Mouse (Mus musculus): ENCODE results near the gene Mtg1.

The Mtg1 gene

GRCm38 (mm10) chr7:140137135-140138020, at the start of gene Mtg1:
Gene Mtg1 (plus strand): TSS chr7:140137564.
- peak; percentile 96 for DNase-seq

- DNase-seq: no peak
Observed at GRCm38 (mm10) chr7:140090601-140091000, 46.8 kb upstream of the Mtg1 start.

DNA sequence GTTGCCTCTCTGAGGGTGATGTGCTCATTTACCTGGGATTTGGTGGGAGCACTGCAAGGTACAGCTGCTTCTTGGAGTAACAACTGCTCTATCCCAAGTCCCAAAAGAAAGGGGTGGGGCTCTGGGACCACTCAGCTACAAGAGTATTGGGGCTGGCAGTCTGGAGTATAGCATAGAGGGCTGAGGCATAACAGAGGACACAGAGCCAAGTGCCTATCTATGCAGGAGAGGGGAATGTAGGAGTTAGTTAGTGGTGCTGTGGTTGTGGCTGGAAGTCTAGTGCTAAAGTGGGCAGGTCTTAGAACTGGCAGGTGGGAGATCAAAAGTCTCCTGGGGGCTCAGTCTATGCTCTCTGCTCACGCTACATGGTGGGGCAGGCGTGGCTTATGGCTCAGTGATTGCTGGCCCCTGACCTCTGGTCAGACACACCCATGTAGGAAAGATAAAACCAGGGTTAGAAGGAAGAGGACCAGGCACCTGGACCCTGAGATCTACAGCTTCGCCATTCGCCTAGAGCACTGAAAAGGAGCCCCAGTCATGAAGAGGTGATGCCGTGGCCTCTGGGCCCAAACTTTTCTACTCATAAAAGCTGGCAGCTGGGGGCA, 44.3 kb upstream of the Mtg1 start, which contains the start of gene Prap1:
Gene Prap1 (plus strand): TSS at position 472 of the 605 bp plus-strand sequence.
- DNase-seq: no peak

DNA sequence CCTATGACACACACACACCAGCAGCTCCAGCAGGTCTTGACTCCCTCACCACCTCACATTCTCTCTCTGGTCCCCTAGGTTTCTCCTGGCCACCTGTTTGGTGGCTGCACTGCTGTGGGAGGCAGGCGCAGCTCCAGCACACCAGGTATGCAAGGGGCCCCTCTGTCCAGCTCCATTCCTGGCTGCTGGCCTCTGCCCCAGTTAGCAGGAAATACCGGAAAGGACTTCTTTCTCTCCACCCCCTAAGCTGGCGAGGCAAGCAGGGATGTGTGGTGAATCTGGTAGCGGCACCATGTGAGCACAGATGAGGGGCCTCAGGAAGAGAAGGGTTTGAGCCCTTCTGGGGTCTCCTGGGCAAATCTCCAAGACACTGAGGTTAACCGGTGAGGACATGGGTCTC, 42.4 kb upstream of the Mtg1 start:
- DNase-seq: no peak

- DNase-seq: no peak
Observed at GRCm38 (mm10) chr7:140095556-140095955, 41.8 kb upstream of the Mtg1 start.

GRCm38 (mm10) chr7:140096055-140096454, 41.3 kb upstream of the Mtg1 start:
- DNase-seq: no peak

- DNase-seq: no peak
Observed at GRCm38 (mm10) chr7:140098466-140098865, 38.9 kb upstream of the Mtg1 start.

DNA sequence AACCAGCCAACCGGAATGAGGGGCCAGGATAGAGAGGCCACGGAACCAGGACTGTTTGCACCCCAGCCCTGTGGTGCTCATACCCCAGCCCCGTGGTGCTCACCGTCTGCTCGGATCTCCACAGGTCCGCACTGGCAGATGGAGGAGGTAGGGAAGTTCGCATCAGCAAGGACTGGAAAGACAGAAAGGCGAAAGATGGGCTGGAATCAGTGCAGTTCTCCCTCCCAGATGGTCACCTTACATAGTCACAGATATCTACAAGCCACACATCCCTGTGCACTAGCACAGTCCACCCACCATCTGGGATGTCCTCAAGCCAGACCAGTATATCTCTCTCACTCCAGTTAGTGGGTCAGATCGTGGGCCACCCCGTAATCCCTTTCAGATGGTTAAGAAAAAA, 35.9 kb upstream of the Mtg1 start:
- DNase-seq: peak; percentile 52

DNA sequence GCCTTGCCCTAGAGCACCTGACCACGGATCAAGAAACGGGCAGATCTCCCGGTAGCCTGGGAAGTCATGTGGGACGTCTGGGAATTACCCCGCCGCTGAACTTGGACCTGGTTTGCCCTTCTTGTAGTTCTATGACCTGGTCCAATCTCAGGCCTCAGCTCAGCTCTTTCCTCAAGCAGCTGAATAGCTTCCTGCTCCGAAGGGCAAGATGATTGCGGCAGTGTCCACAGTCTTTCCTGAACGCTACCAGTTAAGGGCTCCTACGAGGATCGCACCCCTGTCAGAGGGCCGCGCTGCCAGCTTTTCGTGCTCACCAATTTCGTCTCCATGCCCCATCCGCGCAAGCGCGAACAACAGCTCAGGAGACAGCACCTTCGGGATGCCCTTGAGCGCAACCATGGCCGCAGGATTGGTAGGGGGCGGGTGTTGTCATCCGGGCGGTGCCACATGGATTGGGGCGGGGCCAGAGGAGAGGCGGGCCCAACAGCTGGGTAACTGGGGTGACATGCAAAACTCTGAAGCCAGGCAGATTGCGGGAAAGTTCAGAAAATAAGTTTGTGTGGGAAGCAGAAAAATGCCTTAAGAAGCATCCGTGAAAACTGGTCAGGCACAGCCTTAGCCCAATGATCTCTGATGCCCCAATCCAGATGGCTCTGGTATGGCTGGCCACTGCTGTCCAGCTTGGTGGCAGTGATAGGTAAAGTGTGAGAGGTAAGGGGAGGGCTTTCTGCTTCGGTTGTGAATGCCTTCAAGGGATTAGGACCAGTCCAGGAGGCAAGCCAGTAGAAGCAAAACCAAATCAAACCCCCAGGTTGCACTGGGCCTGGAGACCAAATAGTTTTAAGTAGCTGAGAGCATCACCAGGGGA, 35.1 kb upstream of the Mtg1 start, which contains the start of gene Fuom:
Gene Fuom (minus strand): TSS at position 449 of the 868 bp plus-strand sequence.
- DNase-seq: peak; percentile 91

- no peak for DNase-seq
Observed at GRCm38 (mm10) chr7:140104009-140104408, 33.4 kb upstream of the Mtg1 start.

- DNase-seq: no peak
Observed at GRCm38 (mm10) chr7:140111943-140112342, 25.4 kb upstream of the Mtg1 start.

- no peak for DNase-seq
Observed at GRCm38 (mm10) chr7:140115583-140116328, 21.6 kb upstream of the Mtg1 start, which contains the start of gene Paox. Gene Paox (plus strand): TSS chr7:140115799.

GRCm38 (mm10) chr7:140116329-140117054, 20.9 kb upstream of the Mtg1 start, which contains the start of gene Echs1:
Gene Echs1 (minus strand): TSS chr7:140116476.
- DNase-seq: peak; percentile 91

- no peak for DNase-seq
Observed at GRCm38 (mm10) chr7:140120484-140120883, 16.9 kb upstream of the Mtg1 start.

DNA sequence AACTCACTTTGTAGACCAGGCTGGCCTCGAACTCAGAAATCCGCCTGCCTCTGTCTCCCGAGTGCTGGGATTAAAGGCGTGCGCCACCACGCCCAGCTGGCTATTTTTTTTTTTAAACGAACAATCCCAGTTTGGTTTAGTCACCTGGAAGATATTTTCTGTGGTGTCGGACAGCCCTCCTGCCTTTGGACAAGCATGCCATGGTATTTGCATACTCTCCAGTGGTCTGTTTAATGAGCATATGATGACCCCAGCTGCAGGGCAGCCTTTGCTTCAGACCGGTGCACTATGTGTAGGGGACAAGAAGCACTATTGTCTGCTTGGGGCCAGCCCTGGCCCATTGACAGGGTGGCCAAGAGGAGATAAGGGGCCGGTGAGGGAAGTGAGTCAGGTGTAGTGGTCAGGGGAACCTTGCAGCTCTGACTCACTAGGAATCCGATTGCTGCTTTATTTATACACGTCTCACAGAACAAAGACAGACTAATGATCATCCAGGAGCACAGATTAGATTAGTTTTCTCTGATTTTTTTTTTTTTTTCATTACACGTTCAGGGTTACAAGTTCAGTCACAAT, 15.9 kb upstream of the Mtg1 start:
- DNase-seq: no peak

- DNase-seq: no peak
Observed at GRCm38 (mm10) chr7:140122765-140123164, 14.6 kb upstream of the Mtg1 start.

GRCm38 (mm10) chr7:140124382-140124781, 13.0 kb upstream of the Mtg1 start:
- DNase-seq: no peak

- DNase-seq: peak; percentile 95
Observed at GRCm38 (mm10) chr7:140125278-140126021, 11.9 kb upstream of the Mtg1 start.

DNA sequence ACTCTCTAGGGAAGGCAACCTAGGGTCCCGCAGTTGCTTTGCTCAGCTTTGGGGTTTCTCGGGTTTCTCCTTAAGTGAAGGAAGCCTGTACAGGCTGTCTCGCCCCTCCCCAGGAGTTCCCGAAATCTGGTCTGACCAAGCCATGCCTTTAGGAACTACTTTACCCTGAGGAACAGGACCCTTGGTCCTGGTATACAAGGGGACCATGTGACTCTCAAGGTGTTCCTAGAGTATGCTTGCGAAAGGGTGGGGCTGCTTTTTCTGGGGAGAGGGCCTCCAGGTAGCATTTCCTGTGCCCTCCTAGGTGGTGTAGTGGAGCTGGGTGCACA, 11.4 kb upstream of the Mtg1 start:
- no peak for DNase-seq

- DNase-seq: no peak
Observed at GRCm38 (mm10) chr7:140126934-140127333, 10.4 kb upstream of the Mtg1 start.

DNA sequence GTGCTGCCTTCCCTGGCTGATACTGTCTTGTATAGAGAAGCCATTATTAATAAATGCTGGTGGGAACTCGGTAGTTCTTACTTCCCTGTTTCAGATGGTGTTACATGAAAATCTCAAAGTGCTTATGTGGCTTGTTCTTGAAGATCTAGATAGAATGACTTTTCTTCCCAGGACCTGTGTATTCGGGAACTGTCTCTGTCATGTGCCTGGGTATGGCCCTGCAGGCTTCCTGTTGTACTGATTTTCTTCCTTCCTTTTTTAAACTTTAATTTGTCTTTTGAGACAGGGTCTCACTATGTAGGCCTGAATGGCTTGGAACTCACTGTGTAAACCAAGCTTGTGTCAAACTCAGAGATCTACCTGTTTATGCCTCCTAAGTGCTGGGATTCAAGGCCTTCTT, 9.5 kb upstream of the Mtg1 start:
- DNase-seq: no peak
